Mouse (Mus musculus): Measurements from ENCODE around the gene Thbs3. TPM values are rescaled to one million over a fixed set of nuclear protein-coding genes. Genes with fewer than 3 reads are reported as not detected.

Gene Thbs3
- total and polyA plus RNA-seq, 3 experiments: 4.3 to 6.1 (median 5.7) TPM

DNA sequence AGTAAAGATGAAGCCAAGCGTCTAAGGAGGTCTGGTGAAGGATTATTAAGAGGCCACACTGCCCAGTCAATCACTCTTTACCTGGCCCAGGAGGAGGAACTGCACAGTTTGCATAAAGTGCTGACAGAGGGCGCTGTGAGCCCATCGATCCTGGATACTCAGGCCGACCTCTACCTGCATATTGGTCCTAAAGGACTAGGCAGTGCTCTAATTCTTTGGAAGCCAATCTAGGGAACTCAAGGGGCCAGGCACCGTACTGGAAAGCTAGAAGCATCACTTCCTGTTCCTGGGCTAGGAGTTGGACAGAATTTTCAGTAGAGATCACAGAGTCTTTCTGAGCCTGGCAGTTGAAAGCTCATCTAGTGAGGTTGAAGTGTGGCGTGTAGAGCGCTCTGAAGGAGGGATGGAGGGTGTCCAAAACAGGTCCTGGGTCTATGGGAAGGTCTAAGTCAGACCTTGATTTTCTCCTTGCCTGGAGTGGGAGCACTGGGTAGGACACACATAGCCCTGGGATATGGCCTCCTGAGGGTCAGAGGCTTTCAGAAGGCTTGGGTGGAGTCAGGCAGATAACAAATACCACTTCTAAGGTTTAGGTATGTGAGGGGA, 35.6 kb downstream of the Thbs3 start (continued):
- TF ChIP-seq JUND (conservative IDR thresholded peaks at IDR 0.05; ENCODE audit: low read depth, low read length) (no peak), RCOR1 (conservative IDR thresholded peaks at IDR 0.05; ENCODE audit: low read depth, low read length) (no peak), JUN (IDR thresholded peaks at IDR 0.05; ENCODE audit: insufficient read depth, low read depth, low read length) (no peak), NELFE (IDR thresholded peaks at IDR 0.05; ENCODE audit: low read depth, low read length) (peak; percentile 49; the same call in 1 of the 2 replicates)

DNA sequence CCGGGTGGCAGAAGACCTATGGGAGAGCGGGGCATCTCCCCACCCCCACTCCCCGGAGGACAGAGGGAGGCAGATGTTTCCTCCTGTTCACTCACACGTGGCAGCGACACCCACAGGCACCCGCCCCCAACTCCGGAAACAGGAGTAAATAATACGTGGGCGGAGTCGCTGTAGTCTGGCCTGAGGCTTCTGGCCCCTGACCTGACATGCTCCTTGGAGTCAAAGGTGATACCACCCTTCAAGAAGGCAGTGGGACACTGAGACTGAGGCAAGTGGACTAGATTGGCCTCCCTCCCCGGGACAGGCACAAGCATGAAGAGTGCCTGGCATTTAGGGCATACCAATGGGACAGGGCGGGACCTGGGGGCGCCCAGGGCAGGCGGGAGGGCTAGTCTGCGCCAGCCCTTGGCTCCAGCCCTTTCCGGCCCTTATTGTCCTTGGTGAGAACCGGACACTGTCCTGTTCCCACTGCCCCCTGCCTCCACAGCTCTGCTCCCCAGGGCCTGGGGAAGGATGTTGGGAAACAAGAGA, 36.5 kb downstream of the Thbs3 start:
- Histone ChIP-seq H3K36me3 (replicated peaks in 1 of 2; ENCODE audit: control insufficient read depth in 1 of 2, insufficient read depth in 1 of 2, low read length in 1 of 2) (peaks cover 14 to 24% of the 10 kb centered on the region in 2 experiments), H3K27me3 (replicated peaks) (no peaks in the 10 kb centered on the region), H3K27ac (ENCODE audit: insufficient read depth, low read depth) (peak overlapping the region; percentile 52; the same call in 1 of the 2 replicates), H3K4me2 (ENCODE audit: insufficient read depth, low read depth, poor library complexity, severe bottlenecking) (peak overlapping the region; percentile 94), H3K4me3 (replicated peaks in 1 of 3; ENCODE audit: low read depth in 2 of 3, low read length in 2 of 3, poor library complexity in 1 of 3) (peak overlapping the region; percentile 62 to 66 (median 63)), H3K9me3 (replicated peaks; ENCODE audit: low read length) (peaks cover 5% of the 10 kb centered on the region), H3K4me1 (ENCODE audit: control insufficient read depth in 1 of 2, insufficient read depth in 2 of 2) (peaks cover 10 to 47% of the 10 kb centered on the region in 2 experiments), H3K9ac (ENCODE audit: insufficient read depth, low read depth) (peak overlapping the region; percentile 52), H3K79me2 (replicated peaks; ENCODE audit: control insufficient read depth, extremely low read depth, insufficient read depth, poor library complexity, severe bottlenecking) (peaks cover 17% of the 10 kb centered on the region)
- in situ Hi-C loops (cut with MboI; ENCODE audit: low pct_ligation_motif_present, low pct_unique_long_range_greater_than_20kb, low sequenced_read_pairs): no loop called here
- dilution Hi-C loops (cut with MboI; ENCODE audit: extremely low pct_ligation_motif_present, extremely low pct_unique_long_range_greater_than_20kb, low sequenced_read_pairs): no loop called here
- DNase-seq (ENCODE audit: extremely low read depth): peak; percentile 90
- TF ChIP-seq IRF4 (IDR thresholded peaks at IDR 0.05; ENCODE audit: low read depth, low read length) (peak; percentile 70), JUND (conservative IDR thresholded peaks at IDR 0.05; ENCODE audit: low read depth, low read length) (no peak), ZKSCAN1 (IDR thresholded peaks at IDR 0.05; ENCODE audit: borderline replicate concordance, low read depth, low read length) (no peak), MYC (IDR thresholded peaks at IDR 0.05; ENCODE audit: low read depth, low read length) (peak; percentile 92), HCFC1 (IDR thresholded peaks at IDR 0.05; ENCODE audit: low read depth, low read length) (peak; percentile 47), ZC3H11A (IDR thresholded peaks at IDR 0.05; ENCODE audit: low read depth, low read length) (no peak), ELF1 (IDR thresholded peaks at IDR 0.05; ENCODE audit: low read depth, low read length) (peak; percentile 74), JUN (IDR thresholded peaks at IDR 0.05; ENCODE audit: insufficient read depth, low read depth, low read length) (no peak), ZNF384 (IDR thresholded peaks at IDR 0.05; ENCODE audit: low read depth, low read length) (no peak), UBTF (IDR thresholded peaks at IDR 0.05; ENCODE audit: low read depth, low read length) (0 out of 2 replicates have a peak, but pooled peaks have one; percentile 10), MAFK (IDR thresholded peaks at IDR 0.05; ENCODE audit: insufficient replicate concordance, low read length) (no peak), CTCF (conservative IDR thresholded peaks at IDR 0.05 in 1 of 2, IDR thresholded peaks at IDR 0.05 in 1 of 2; ENCODE audit: low read depth in 2 of 2, low read length in 2 of 2) (peak in 1 of 2 experiments; percentile 25; a peak in 2 of 4 replicates), MAZ (IDR thresholded peaks at IDR 0.05; ENCODE audit: low read depth, low read length) (0 out of 2 replicates have a peak, but pooled peaks have one; percentile 60), TCF12 (IDR thresholded peaks at IDR 0.05; ENCODE audit: low read depth, low read length) (peak; percentile 92), EP300 (IDR thresholded peaks at IDR 0.05; ENCODE audit: low read length) (peak; percentile 65), E2F4 (IDR thresholded peaks at IDR 0.05; ENCODE audit: insufficient replicate concordance, low read depth, low read length) (no peak), ZMIZ1 (IDR thresholded peaks at IDR 0.05; ENCODE audit: low read depth, low read length) (no peak), MXI1 (IDR thresholded peaks at IDR 0.05; ENCODE audit: low read depth, low read length) (peak; percentile 97), RCOR1 (conservative IDR thresholded peaks at IDR 0.05; ENCODE audit: low read depth, low read length) (peak; percentile 54; the same call in 1 of the 2 replicates), SIN3A (IDR thresholded peaks at IDR 0.05; ENCODE audit: low read length) (peak; percentile 93), ETS1 (conservative IDR thresholded peaks at IDR 0.05; ENCODE audit: low read depth, low read length) (peak; percentile 70), USF1 (IDR thresholded peaks at IDR 0.05; ENCODE audit: low read depth, low read length) (no peak; the same call in 1 of the 2 replicates), CHD2 (IDR thresholded peaks at IDR 0.05; ENCODE audit: low read length) (peak; percentile 94), POLR2A (IDR thresholded peaks at IDR 0.05; ENCODE audit: low read depth, low read length) (peak; percentile 58; the same call in 1 of the 2 replicates), SMC3 (IDR thresholded peaks at IDR 0.05; ENCODE audit: low read depth, low read length) (no peak), GABPA (IDR thresholded peaks at IDR 0.05; ENCODE audit: insufficient replicate concordance, low read depth, low read length) (no peak), POLR2AphosphoS2 (IDR thresholded peaks at IDR 0.05; ENCODE audit: low read depth, low read length) (no peak), RAD21 (IDR thresholded peaks at IDR 0.05; ENCODE audit: low read depth, low read length) (no peak), CHD1 (IDR thresholded peaks at IDR 0.05; ENCODE audit: low read depth, low read length) (no peak), MAX (IDR thresholded peaks at IDR 0.05; ENCODE audit: low read length) (peak; percentile 91), MEF2A (IDR thresholded peaks at IDR 0.05; ENCODE audit: borderline replicate concordance, low read depth, low read length) (no peak; the same call in 1 of the 2 replicates), USF2 (conservative IDR thresholded peaks at IDR 0.05; ENCODE audit: low read depth, low read length) (no peak; the same call in 1 of the 2 replicates), PAX5 (IDR thresholded peaks at IDR 0.05; ENCODE audit: low read length) (no peak), NELFE (IDR thresholded peaks at IDR 0.05; ENCODE audit: low read depth, low read length) (0 out of 2 replicates have a peak, but pooled peaks have one; percentile 40), NRF1 (IDR thresholded peaks at IDR 0.05; ENCODE audit: low read depth, low read length) (peak; percentile 40; the same call in 1 of the 2 replicates)

Measured in CH12.LX (cell line).